ENCODE assay signal across 10 mouse cellular contexts in genomic region chr4:154594761-154595556, GRCm38 (mm10). TPM values are rescaled to one million over a fixed set of nuclear protein-coding genes. Genes with fewer than 3 reads are reported as not detected.
A peak's percentile ranks its signal among the peaks of the same experiment; 100 is the strongest.
DNase-seq lines count a peak whose midpoint lies in the region; ATAC-seq lines count a peak whose summit lies in the region.
"Had no signal": no experiment of that assay in that cellular context is flagged by ENCODE, and none has a peak within 500 bp of the region (broad histone marks: within the 10 kb centered on the region; RNA-seq: fewer than 3 reads in every experiment).

No protein-coding gene starts in this region.

- H3K36me3 ChIP-seq in neural tube, embryonic 11.5 days (ENCODE audit: control insufficient read depth, insufficient read depth, low read length): no peaks in the 10 kb centered on the region
- H3K36me3 ChIP-seq in forebrain, embryonic 11.5 days (ENCODE audit: control insufficient read depth, insufficient read depth, low read length): no peaks in the 10 kb centered on the region
- H3K36me3 ChIP-seq in limb, embryonic 13.5 days: no peaks in the 10 kb centered on the region
- H3K36me3 ChIP-seq: liver, embryonic 13.5 days had no signal

- ATAC-seq in neural tube, embryonic 11.5 days (ENCODE audit: insufficient read depth, low FRiP score, low TSS enrichment): peak; percentile 90
- ATAC-seq in forebrain, embryonic 11.5 days (replicated peaks; ENCODE audit: low FRiP score): peak; percentile 66
- ATAC-seq in limb, embryonic 13.5 days (ENCODE audit: low FRiP score, low read depth): no peak
- no peak for ATAC-seq in frontal cortex, adult (ENCODE audit: low TSS enrichment)
- ATAC-seq: Patski had no signal

- 9% methylated on average over 20 of the region's 21 CpGs for WGBS in neural tube, embryonic 11.5 days
- 5% methylated on average over 21 of the region's 21 CpGs for WGBS in forebrain, embryonic 11.5 days
- 16% methylated on average over 21 of the region's 21 CpGs for WGBS in limb, embryonic 13.5 days

- H3K4me1 ChIP-seq in neural tube, embryonic 11.5 days (ENCODE audit: control insufficient read depth, insufficient read depth, low read length): peaks cover 52% of the 10 kb centered on the region
- H3K4me1 ChIP-seq in forebrain, embryonic 11.5 days (replicated peaks; ENCODE audit: control insufficient read depth, insufficient read depth, low read length): peaks cover 76% of the 10 kb centered on the region
- peaks cover 81% of the 10 kb centered on the region for H3K4me1 ChIP-seq in limb, embryonic 13.5 days

- H3K4me2 ChIP-seq in neural tube, embryonic 11.5 days (ENCODE audit: low read depth): peak overlapping the region; percentile 24
- H3K4me2 ChIP-seq in forebrain, embryonic 11.5 days (ENCODE audit: low read depth, low read length, severe bottlenecking): peak overlapping the region; percentile 26; the same call in 1 of the 2 replicates
- H3K4me2 ChIP-seq in limb, embryonic 13.5 days (replicated peaks): peak overlapping the region; percentile 5; the same call in 1 of the 2 replicates
- H3K4me2 ChIP-seq: liver, embryonic 13.5 days had no signal

- no peak overlapping the region for H3K4me3 ChIP-seq in neural tube, embryonic 11.5 days (ENCODE audit: low read depth, low read length)
- H3K4me3 ChIP-seq in forebrain, embryonic 11.5 days (ENCODE audit: low read depth, low read length): no peak overlapping the region
- H3K4me3 ChIP-seq in limb, embryonic 13.5 days: no peak overlapping the region
- H3K4me3 ChIP-seq: liver, embryonic 13.5 days had no signal

- no peaks in the 10 kb centered on the region for H3K9me3 ChIP-seq in neural tube, embryonic 11.5 days (ENCODE audit: control insufficient read depth, low read length)
- no peaks in the 10 kb centered on the region for H3K9me3 ChIP-seq in forebrain, embryonic 11.5 days (ENCODE audit: control insufficient read depth, low read length)
- H3K9me3 ChIP-seq in limb, embryonic 13.5 days: no peaks in the 10 kb centered on the region
- H3K9me3 ChIP-seq: liver, embryonic 13.5 days had no signal

- peak; percentile 87 for DNase-seq in neural tube, embryonic 11.5 days (ENCODE audit: low spot score)
- DNase-seq in neural tube, embryonic 10.5 days (ENCODE audit: extremely low spot score, low spot score): no peak
- peak; percentile 85 for DNase-seq in forebrain, embryonic 11.5 days (ENCODE audit: low spot score)
- no peak for DNase-seq in right cerebral cortex, postnatal 14 days
- no peak for DNase-seq in adrenal gland, postnatal 10 days
- DNase-seq: kidney, postnatal 10 days; liver, embryonic 13.5 days had no signal

- H3K27ac ChIP-seq in neural tube, embryonic 11.5 days (ENCODE audit: low read depth, low read length): peak overlapping the region; percentile 90
- H3K27ac ChIP-seq in forebrain, embryonic 11.5 days (ENCODE audit: low read depth, low read length): peak overlapping the region; percentile 93
- no peak overlapping the region; the same call in 1 of the 2 replicates for H3K27ac ChIP-seq in limb, embryonic 13.5 days
- H3K27ac ChIP-seq: liver, embryonic 13.5 days had no signal

- H3K27me3 ChIP-seq in neural tube, embryonic 11.5 days (ENCODE audit: control insufficient read depth, insufficient read depth, low read length): no peaks in the 10 kb centered on the region
- H3K27me3 ChIP-seq in forebrain, embryonic 11.5 days (ENCODE audit: control insufficient read depth, insufficient read depth, low read length): no peaks in the 10 kb centered on the region; the same call in none of the 2 replicates
- H3K27me3 ChIP-seq in limb, embryonic 13.5 days: no peaks in the 10 kb centered on the region

- peak overlapping the region; percentile 47 for H3K9ac ChIP-seq in neural tube, embryonic 11.5 days (ENCODE audit: low read length)
- H3K9ac ChIP-seq in forebrain, embryonic 11.5 days (ENCODE audit: low read length): peak overlapping the region; percentile 63
- no peak overlapping the region for H3K9ac ChIP-seq in limb, embryonic 13.5 days
- H3K9ac ChIP-seq: liver, embryonic 13.5 days had no signal

RNA-seq across cellular contexts. Expression of gene Prdm16, which starts 41.7 kb away (rescaled TPM):
- 10.9 and 12.5 TPM in 2 replicates for polyA plus RNA-seq in neural tube, embryonic 11.5 days (2014; fragmentation: Nextera tagmentation; extraction: Ambion mirVana)
- 44.7 and 49.3 TPM in 2 replicates for polyA plus RNA-seq in forebrain, embryonic 11.5 days (2014; fragmentation: Nextera tagmentation; extraction: Ambion mirVana)
- polyA plus RNA-seq in limb, embryonic 13.5 days (2015; fragmentation: Nextera tagmentation; extraction: Ambion mirVana): 58.8 and 64.5 TPM in 2 replicates
- 10 to 100 TPM in 1 of 2 experiments, 1 to 10 TPM in 1; 9.0 to 17.8 TPM for total RNA-seq in adrenal gland, postnatal 10 days (2021)
- polyA plus RNA-seq: Patski had no signal

Comparison
In these comparisons a context has a peak if more than half of its experiments do, and no peak if none do; other contexts are left out.
1. DNase-seq: peak in neural tube, embryonic 11.5 days (single experiment) and forebrain, embryonic 11.5 days (single experiment); none in neural tube, embryonic 10.5 days (single experiment), right cerebral cortex, postnatal 14 days (single experiment) and adrenal gland, postnatal 10 days (single experiment).
2. ATAC-seq: peak in neural tube, embryonic 11.5 days (single experiment) and forebrain, embryonic 11.5 days (single experiment); none in limb, embryonic 13.5 days (single experiment) and frontal cortex, adult (single experiment).
3. Peak in every context shown above with its lines, with median percentiles within 50 percentile points of each other: H3K4me2 ChIP-seq.